Mouse (Mus musculus): ENCODE results near the gene C530008M17Rik.

The C530008M17Rik gene

GRCm38 (mm10) chr5:76772831-76773230, 116.5 kb downstream of the C530008M17Rik start:
- no peak for DNase-seq (ENCODE audit: inconsistent ontology term)

- DNase-seq (ENCODE audit: inconsistent ontology term), result no peak
Observed at GRCm38 (mm10) chr5:76773492-76774158, 117.3 kb downstream of the C530008M17Rik start.

- no peak for DNase-seq (ENCODE audit: inconsistent ontology term)
Observed at GRCm38 (mm10) chr5:76779094-76779615, 122.8 kb downstream of the C530008M17Rik start.

GRCm38 (mm10) chr5:76781943-76782342, 125.6 kb downstream of the C530008M17Rik start:
- no peak for DNase-seq (ENCODE audit: inconsistent ontology term)

GRCm38 (mm10) chr5:76782414-76783103, 126.2 kb downstream of the C530008M17Rik start:
- DNase-seq (ENCODE audit: inconsistent ontology term), result peak; percentile 33

- DNase-seq (ENCODE audit: inconsistent ontology term), result no peak
Observed at GRCm38 (mm10) chr5:76783104-76783441, 126.8 kb downstream of the C530008M17Rik start.

GRCm38 (mm10) chr5:76784151-76784723, 127.9 kb downstream of the C530008M17Rik start:
- no peak for DNase-seq (ENCODE audit: inconsistent ontology term)

- DNase-seq (ENCODE audit: inconsistent ontology term), result no peak
Observed at GRCm38 (mm10) chr5:76785013-76785412, 128.7 kb downstream of the C530008M17Rik start.

GRCm38 (mm10) chr5:76789881-76790280, 133.6 kb downstream of the C530008M17Rik start:
- DNase-seq (ENCODE audit: inconsistent ontology term), result no peak

GRCm38 (mm10) chr5:76791280-76791679, 135.0 kb downstream of the C530008M17Rik start:
- no peak for DNase-seq (ENCODE audit: inconsistent ontology term)

- DNase-seq (ENCODE audit: inconsistent ontology term), result no peak
Observed at GRCm38 (mm10) chr5:76792720-76793119, 136.4 kb downstream of the C530008M17Rik start.

- DNase-seq (ENCODE audit: inconsistent ontology term), result no peak
Observed at GRCm38 (mm10) chr5:76798043-76798442, 141.7 kb downstream of the C530008M17Rik start.

- no peak for DNase-seq (ENCODE audit: inconsistent ontology term)
Observed at GRCm38 (mm10) chr5:76799471-76799870, 143.2 kb downstream of the C530008M17Rik start.

- DNase-seq (ENCODE audit: inconsistent ontology term), result no peak
Observed at GRCm38 (mm10) chr5:76809031-76809430, 152.7 kb downstream of the C530008M17Rik start.

- DNase-seq (ENCODE audit: inconsistent ontology term), result peak; percentile 53
Observed at GRCm38 (mm10) chr5:76815035-76815434, 158.7 kb downstream of the C530008M17Rik start.

- peak; percentile 56 for DNase-seq (ENCODE audit: inconsistent ontology term)
Observed at GRCm38 (mm10) chr5:76815786-76816455, 159.6 kb downstream of the C530008M17Rik start.

- peak; percentile 3 for DNase-seq (ENCODE audit: inconsistent ontology term)
Observed at GRCm38 (mm10) chr5:76816748-76817147, 160.4 kb downstream of the C530008M17Rik start.

- DNase-seq (ENCODE audit: inconsistent ontology term), result no peak
Observed at GRCm38 (mm10) chr5:76817678-76818077, 161.4 kb downstream of the C530008M17Rik start.

- DNase-seq (ENCODE audit: inconsistent ontology term), result no peak
Observed at GRCm38 (mm10) chr5:76818807-76819206, 162.5 kb downstream of the C530008M17Rik start.

- no peak for DNase-seq (ENCODE audit: inconsistent ontology term)
Observed at GRCm38 (mm10) chr5:76822097-76822496, 165.8 kb downstream of the C530008M17Rik start.

- DNase-seq (ENCODE audit: inconsistent ontology term), result no peak
Observed at GRCm38 (mm10) chr5:76828527-76829240, 172.4 kb downstream of the C530008M17Rik start.
